Mouse (Mus musculus): ENCODE results near the gene Gjc2.

Gene Gjc2

DNA sequence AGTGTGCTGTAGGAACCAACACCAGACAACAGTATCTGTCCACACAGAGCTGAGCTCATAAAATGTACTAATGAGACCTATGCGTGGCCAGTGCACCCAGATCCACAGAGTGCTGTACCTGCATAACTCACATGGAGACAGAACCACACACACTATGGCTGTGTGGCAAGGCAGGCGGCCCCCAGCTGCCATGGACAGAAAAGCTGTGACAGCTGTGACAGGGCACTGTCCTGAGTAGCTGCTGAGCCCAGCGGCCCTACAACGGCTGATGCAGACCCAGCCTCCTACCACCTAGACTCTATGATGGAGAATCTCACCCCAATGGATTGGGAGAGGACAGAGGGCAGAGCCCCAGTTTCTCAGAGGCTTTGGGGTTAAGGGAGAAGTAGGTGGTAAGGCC, 23.5 kb downstream of the Gjc2 start:
- no peak for DNase-seq

DNA sequence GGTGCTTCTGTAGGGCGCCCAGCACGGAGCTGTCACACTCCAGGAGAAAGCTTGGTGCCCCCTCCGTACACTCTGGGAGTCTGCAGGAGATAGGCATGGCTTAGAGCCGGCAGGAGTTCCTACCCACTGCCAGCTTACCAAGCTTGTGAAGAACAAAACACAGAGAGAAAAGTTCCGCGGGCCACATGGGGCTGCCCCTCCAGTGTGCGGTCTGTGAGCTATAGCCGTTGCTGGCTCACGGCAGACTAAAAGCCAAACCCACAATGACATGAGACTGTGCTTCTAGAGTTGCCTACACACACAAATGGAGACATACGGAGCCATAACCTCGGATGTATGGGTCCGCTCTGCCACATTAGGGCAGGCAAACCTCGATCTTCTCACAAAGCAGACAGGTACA, 23.9 kb downstream of the Gjc2 start:
- no peak for DNase-seq

DNA sequence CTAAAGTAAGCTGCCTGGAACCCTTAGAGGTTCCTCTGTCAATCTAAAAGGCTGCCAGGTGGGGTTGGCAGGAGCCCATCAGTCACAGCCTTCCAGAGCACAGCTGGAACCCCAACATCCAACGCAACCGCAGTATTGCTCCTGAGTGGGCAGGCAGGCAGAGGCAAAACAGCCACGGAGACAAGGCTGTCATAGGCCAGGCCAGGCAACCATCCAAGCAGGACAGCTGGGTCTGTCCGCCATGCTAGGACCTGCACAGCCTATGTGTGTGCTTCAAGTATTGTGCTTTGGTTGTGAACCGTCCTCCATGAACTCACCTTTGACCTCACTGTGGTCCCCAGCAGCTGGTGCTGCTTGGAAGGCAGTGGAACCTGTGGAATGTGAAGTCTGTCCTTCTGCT, 27.1 kb downstream of the Gjc2 start:
- DNase-seq = no peak

DNA sequence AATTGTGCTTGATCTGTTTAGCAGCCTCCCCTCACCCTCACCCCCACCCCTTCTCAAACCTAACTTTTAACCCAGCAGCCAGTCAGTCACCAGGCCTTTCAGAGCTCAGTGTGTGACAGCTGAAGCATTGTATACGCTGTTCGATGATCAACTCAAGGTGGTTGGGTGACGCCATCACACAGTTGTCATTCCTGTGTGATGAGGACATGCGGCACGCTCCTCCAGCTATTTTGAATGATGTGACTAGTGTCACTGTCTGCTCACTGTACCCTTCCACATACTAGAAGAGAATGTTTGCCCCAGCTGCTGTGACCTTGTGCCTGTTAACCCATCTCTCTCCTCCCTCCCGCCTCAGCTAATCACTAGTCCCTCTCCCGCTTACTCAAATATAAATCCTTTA, 28.8 kb downstream of the Gjc2 start:
- no peak for DNase-seq

DNA sequence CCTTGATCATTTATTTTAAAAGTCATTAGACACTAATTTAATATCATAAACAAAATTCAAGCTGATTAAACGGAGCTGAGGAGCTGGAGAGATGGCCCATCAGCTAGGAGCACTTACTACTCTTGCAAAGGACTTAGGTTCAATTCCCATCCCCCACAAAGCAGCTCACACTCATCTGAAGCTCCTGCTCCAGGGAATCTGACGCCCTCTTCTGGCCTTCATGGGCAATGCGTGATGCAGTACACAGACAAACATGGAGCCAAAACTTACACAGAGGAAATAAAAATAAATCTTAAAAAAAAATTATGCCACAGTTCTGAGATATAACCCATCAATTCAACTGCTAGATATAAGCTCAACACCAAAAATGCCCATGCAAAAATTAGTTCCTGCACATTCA, 31.3 kb downstream of the Gjc2 start:
- DNase-seq = no peak

DNA sequence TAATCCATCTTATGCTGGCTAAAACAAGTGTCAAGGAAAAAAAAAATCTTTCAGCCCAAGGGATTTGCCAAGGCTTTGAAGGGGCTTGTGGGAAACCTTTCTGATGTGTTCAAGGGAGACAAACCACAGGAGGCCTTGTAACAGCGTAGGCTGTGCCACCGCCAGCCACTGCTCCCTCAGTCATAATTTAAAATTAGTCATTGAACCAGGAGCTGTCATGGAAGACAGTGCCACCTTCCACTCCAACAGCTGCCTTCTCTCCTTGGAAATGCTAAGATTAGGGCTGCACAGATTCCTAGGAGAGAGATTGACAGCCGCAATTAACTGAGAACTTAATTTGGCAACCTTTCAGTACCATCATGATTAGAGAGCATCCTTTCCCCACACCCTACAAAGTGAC, 33.7 kb downstream of the Gjc2 start:
- DNase-seq = no peak

DNA sequence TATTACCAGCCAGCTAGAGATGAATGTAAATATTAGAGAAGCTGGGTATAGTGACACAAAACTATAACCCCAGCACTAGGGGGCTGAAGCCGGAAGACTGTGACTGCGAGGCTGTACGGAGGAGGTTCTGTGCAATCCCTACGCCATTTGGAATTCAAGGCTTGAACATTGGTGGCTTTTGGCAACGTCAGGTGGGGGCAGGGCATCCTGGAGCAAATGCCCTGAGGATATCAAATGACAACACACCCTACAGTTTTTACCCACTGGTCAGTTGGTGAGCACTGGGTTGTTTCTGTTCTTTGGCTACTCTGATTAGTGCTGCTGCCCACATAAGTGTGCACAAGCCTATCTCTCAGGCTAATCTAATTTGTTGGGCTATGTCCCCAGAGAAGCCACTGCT, 40.1 kb downstream of the Gjc2 start:
- no peak for DNase-seq

DNA sequence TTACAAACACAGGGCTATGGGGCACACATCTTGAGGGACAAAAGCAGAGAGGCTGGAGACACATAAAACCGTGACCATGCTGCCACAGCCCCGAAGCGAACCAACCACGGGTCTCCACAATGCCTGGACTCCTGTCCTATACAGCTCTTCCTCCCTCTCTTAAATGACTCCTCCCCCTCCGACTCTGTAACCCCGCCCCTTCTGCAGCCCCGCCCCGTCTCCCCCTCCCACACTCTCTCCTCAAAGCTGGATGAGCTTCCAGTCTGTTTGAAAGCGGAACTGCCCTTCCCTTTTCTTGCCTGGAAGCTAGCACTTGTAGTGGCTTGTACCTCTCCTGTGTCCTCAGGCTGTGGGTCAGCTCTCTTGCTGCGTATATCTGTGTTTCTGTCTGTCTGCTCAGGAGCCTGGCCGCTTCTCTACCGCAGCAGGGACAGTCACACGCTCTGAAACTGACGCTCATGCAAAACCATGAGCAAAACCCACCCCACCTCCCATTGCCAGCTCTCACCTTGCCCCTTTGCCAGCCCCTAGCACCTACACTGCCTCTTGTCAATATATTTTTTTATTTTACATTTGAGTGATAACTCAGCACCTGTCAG, 41.1 kb downstream of the Gjc2 start:
- DNase-seq = no peak

DNA sequence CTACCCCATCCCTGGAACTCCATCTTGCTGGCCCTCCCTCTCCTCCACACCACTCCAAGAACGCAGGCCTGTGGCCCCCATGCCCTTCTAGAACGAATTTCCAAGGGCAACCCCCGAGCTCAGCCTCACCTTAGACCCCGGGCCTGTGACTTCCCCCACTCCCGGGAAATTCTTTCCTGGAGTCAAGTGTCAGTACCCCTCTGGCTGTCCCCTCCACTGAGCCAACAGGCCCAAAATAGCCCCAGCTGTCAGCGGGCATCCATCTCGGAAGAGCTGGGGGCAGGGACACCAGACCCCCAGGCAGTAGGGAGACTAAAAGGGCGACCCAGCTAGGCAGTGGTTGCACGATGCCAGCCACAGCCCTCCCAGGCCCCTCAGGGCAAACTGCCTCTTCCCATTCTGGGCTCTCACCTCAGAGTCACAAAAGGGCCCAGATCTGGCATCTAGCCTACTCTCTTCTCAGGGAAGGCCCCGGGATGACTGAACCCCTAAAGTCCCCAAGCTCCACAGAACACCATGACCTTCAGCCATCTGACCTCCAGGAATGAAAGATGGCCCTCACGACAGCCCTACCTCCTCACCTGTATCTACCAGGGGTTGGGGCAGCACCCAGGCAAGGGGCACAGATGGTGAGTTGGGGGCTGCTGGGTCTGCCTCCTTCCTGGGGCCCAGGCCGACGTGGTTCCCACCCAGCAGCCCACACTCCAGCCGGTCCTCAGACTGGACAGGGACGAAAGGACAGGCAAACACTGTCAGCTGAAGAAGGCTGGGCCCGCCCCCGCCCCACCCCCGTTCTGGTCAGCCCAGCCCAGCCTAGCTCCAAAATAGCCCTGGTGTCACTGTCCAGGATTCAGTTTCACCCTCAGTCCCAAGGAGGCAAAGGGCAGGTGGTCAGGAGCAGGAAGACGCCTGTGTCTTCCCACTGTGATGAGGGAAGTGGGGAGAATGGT, 44.2 kb downstream of the Gjc2 start:
- DNase-seq = no peak

DNA sequence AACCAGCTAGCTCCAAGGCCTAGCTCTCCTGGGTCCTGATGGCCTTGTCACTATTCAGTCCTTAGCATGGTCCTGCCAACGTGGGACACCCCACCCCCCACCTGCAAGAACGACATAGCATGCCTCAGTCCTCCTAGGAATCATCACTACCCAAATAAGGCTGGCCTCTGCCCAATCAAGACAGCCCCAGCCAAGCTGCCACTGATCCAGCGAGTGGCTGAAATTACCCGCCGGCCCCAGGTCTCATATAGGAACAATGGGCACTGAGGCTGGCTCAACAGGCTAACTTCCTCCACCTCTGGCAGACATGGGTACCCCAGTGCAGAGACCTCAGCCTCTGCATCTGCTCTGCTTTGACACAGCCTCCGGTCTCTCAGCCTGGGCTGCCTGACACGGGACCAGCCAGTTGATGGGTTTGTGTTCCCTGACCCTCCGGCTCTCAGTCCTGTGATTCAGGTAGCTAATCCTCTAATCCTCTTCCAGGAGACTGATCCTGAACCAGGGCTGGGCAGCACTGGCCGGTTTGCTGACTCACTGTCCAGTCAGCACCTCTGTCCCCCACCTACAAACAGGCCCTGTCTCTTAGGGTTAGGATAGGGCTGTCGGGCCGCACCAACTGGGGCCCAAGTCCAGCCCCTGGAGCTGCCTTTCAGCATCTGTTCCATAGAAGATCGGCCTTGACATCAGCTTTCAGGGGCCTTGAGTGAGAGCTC, 45.9 kb downstream of the Gjc2 start:
- no peak for DNase-seq

DNA sequence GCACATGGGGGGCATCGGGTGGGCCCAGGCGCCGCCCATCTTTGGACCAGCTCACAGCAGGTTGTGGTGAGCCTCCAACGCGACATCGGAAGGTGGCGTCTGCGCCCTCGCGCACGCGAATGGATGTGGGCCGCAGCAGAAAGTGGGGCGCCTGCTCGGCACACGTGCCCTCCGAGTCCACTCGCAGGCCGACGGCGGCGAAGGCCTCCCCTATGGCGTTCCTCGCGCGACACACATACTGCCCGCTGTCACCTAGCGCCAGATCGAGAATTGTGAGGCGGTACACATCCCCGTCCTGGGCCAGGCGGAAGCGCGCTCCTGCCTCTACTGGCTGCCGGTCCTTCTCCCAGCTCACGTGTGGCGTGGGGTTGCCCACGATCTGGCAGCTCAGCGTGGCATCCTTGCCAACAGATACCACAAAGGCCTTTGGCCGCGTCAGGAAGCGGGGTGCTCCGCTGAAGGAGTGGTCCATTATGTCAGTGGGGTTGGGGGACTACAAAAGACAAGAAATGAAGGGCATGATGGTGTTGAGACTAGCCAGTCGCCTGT, 47.0 kb downstream of the Gjc2 start, which contains the start of gene Obscn:
TSS of gene Obscn (minus strand) at position 499 of the 549 bp plus-strand sequence.
- peak; percentile 19 for DNase-seq

DNA sequence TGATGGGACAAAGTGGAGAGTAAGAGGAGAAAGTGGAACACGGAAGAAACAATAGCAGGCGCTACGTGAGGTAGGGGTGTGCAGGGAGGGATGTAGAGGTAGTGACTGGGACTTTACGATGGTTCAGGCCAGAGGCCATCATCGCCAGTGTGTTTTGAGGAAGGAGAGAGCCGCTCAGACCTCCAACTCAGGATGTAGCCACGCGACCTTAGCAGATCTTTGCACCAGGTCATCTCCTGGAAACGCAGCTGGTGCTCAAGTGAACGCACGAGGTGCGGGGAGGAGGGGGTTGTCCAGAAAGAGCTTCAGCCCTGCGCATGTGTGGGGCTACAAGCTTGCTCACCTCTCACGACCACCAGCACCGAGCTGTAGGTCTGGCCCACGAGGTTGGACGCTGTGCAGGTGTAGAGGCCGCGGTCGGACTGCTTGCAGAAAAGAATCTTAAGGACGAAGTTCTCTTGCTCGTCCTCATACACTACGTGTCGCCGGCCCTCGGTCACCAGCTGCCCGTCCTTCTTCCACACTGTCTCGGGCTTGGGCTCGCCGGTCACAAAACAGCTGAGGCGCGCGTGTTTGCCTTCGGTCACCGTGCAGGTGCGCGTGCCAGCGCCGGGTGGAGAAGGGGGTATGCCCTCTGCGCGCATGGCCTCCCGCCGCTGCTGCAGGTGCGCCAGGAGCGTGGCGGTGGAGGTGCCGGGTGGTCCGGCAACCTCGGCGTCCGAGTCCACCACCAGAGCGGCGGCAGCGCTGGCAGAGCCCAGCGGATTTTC, 47.8 kb downstream of the Gjc2 start:
- no peak for DNase-seq

DNA sequence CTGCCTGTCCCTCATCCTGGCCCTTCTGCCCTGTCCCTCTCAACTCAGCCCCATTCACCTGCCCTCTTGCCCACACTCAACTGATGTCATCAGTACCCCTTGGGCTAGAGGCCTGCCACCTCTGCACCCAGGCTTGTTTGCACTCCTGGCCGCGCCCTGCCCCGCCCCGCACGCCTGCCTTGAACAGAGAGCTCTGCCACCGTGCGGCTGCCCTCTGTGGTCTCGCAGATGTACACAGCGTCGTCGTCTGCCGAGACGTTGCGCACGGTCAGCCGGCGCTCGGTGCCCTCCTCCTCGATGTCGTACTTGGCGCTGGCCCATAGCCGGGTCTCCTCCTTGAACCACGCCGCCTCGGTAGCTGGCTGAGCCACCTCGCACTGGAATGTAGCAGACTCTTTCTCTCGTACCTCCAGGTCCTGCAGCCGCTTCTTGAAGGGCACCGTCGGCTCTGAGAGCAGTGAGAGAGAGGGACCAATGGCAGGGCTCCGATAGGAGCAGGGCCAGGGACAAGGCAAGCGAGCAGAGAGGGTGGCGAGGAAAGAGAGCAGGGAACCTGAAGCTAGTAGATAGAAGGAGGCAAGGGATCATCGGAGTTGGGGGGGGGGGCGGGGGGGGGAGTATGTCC, 48.5 kb downstream of the Gjc2 start:
- DNase-seq = no peak

DNA sequence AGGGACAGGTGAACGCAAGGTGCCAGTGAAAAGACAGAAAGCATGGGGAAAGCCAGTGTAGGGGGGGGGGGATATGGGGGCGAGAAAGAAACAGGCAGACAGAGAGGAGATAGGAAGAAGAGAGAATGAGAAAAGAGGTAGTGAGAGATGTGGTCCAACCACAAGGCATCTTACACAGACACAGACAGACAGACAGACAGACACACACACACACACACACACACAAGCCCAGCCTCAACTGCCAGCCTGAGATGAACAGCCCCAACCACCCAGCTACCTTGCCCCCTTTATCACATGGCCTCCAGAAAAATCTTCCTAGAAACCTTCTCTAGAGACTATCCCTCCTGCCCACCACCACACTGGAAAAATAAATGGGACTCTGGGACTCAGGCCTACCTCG, 50.9 kb downstream of the Gjc2 start:
- DNase-seq = no peak

DNA sequence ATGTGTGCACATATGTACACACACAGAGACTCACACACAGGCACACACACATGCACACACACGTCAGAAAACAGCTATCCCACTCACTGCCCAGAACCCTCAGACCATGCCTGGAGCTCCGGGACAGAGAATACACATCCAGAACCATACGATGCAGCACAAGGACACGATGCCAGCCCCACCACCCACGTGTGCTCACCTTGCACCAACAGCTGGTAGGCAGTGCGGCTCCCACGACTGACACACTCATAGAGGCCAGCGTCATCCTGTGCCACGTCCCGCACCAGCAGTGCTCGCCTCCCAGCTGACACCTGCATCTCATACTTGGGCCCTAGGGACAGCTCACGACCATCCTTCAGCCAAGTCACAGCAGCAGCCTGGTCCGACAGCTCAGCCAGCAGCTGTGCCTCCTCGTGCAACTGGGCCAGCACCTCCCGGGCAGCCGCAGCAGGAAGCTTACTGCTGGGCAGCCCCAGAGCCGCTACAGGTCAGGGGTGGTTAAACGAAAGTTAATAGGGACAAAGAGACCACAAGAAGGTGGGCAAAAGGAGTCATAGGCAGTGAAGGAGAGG, 51.6 kb downstream of the Gjc2 start:
- DNase-seq = no peak

DNA sequence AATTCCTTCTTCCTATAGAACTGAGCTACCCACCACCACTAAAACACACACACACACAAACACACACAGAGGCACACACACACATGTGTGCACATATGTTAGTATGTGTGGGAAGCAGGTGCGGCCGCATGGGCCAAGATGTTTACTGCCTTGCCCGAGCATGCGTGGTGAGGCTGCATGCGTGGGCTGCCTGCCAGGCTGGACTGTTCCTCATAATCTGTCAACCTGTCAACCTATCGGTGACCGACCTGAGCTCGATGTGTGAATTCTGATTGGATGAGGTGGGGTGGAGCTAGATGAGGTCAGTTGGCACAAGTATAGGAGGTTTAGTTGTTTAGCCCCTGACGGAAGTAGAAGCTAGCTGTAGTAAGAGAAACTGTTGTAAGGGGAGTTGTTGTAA, 52.2 kb downstream of the Gjc2 start:
- DNase-seq = no peak

Measured in right cerebral cortex, postnatal 25 days (tissue).